Mouse (Mus musculus) adrenal gland, adult (tissue): ENCODE measurements around the gene Serac1.
"Not testable (repeated sequence)": the region's sequence is repeated elsewhere in the genome, so short reads cannot be mapped to it uniquely, and the experiment has no call there.

Experiments used
- DNase-seq, 2 experiments: peaks; one replicate each; pipeline ENCODE4 v3.0.0; 2022 to 2023; ENCODE audit warnings: low spot score in 1 of 2; ENCODE audit not compliant: inconsistent age in 2 of 2

The Serac1 gene

DNA sequence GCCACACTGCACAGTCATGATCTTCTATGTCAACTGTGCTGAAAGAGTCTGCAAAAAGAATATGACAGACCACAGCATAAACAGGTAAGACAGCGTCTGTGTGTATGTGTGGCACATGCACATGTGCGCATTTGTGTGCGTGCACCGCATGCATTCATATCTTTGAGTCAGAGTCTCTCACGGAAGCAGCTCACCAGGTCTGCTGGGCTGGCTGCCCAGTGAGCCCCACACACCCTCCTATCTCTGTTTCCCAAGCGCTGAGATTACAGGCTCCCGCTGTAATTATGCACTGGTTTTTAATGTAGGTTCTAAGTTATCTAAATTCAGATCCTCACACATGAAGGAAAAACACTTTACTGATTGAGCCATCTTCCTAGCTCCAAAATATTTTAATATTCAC is 11.9 kb downstream of the Serac1 start:
- DNase-seq, result no peak

DNA sequence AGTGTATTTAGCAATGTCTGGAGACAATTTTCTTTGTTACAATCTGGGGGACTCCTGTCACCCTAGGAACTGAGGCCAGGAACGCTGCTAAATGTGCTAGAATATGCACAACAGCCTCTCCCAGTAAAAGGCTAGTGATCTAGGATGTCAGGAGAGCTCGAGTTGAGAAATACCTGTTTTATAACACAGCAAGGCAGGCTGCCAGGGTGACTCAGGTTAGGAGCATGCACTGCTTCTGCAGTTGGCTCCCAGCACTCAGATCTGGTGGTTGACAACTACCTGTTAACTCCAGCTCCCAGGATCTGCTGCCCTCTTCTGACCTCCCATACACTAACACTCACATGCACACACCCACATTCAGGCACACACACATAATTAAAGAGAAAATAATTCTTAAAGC is 13.5 kb downstream of the Serac1 start:
- DNase-seq, result peak; percentile 52 to 86

DNA sequence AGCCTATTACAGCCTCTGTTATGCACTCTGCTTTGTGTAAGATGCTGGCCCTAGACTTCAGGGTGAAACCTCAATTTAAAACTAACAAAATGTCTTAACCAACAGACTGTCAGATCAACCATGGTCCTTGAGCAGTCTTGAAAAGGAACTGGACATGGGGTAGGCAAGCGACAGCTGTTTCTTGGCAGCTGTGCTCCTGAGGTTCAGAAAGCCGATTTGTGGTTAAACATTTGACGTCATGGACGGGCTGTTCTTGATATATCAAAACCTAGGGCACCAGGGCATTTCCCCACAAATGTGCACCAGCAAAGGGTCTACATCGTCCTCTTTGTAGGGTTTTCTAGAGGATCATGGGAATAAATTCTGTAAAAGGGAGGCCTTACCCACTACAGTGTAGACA is 16.0 kb downstream of the Serac1 start:
- DNase-seq, result no peak

DNA sequence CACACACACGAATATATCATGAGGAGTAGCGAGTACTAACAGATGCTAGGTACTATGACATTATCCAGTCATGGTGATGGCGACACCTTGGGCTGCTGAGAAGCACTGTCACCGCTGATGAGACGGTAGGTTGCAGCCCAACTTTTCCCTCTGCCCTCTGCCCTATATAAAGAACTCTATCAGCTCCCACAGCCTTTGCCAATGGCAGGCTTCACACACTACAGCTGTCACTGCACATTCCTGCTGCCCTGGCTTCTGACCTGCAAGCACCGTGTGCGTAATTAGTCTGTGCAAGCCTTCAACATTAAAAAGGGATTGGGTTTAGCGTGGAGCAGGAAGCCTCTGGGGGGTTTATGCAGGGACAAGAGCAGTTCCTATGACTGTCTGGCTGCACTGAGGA is 16.7 kb downstream of the Serac1 start:
- DNase-seq, result no peak

DNA sequence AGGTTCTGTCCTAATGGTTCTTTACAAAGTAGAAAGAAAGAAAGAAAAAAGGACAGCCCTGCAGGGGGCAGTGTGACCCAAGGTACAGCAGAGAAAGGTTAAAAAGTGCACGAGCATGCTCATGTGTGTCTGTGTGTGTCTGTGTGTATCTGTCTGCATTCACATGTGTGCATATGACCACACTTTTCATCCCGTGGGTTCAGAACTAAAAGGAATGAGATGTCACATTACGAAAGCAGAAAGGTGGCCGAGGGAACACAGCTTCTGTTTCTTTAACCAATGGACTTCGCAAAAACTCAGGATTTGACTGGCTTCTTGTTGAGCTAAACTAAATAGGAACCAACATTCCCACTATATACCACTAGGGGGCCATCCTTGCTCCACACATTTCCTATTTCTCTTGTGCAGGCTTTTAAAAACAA is 24.6 kb downstream of the Serac1 start:
- peak; percentile 46 to 91 for DNase-seq

DNA sequence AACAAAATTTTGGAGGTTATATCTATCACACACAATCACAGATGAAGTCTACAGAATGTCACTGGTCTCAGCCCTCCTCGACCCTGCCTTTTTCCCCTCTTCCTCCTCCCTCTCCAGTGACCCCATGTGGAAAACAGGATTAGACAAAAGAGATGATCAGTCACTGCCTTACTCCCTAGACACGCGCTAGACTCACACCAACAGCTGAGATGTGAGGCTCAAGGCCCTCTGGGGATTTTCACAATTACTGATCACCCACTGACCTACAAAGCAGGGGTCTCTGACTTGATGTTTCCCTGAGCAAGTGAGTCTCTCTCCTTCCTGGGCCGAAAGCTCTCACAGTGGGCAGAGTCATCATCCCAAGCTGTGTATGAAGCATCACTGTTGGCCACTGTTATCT is 26.7 kb downstream of the Serac1 start:
- no peak for DNase-seq

DNA sequence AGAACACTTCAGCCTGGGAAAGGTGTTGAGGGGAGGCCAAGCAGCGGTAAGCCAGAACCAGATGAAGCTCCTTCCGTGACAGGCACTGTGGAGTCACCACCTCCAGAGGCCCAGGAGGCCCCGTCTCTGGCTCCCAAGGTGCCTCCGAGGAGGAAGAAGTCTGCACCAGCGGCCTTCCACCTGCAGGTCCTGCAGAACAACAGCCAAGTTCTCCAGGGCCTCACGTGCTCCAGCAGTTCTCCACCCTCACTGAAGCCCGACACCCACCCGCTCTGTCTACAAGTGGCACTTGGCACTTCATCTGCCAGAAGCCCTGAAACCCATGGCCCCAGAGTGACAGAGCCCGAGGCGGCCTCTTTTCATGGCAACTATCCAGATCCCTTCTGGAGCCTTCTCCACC is 42.0 kb downstream of the Serac1 start:
- no peak for DNase-seq

DNA sequence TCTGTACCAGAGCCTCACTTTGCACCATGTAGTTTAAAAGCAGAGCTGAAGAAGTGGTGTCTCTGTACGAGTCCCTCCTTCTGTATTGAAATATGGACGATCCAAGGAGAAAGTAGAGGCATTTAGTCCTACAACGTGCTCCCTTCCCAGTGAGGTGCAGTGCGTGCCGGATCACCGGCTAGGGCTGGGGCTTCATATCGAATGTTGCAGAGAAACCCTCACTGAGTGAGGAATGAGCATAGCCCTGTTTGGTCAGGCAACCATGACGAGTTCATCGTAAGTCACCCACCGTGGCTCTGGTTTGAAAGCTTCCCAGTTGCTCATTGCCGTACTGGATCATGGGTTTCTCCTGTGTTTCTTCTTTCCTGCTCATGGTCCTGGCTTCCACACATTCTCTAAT is 42.7 kb downstream of the Serac1 start:
- DNase-seq, result no peak

DNA sequence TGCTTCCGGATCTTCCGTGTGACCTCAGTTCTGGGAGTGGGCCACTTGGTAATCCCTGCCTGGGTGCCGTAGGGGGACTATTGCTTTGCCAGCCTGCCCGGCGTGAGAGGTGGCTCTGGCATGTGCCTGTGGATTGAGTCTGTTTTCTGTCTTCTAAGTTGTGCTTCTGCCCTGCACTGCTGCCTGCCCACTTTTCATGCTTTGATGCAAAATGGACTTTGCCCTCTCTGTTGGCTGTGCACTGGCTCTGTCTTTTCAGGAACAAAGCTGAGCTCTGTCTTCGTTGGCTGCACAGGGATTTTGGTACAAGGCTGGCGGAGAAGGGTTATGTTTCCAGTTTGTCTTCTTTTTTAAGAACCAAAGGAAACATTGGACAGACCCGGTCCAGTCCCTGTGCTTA is 43.1 kb downstream of the Serac1 start:
- no peak for DNase-seq

DNA sequence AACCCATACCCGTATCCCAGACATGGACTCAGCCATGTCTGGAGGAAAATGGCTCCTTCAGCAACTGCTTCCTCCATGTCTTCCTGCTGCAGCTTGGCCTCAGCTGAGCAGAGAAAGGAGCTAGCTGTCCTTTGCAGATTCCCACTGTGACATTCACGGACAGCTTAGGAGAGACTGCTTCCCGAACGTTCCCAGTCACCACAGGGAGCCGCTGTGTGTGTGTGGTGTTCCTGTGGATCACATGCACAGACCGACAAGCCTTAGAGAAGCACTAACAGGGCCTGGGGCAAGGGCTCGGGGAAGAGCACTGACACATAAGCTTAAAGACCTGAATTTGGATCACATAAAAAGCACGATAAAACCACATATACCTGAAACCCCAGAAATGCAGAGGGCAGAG is 43.9 kb downstream of the Serac1 start:
- no peak for DNase-seq

DNA sequence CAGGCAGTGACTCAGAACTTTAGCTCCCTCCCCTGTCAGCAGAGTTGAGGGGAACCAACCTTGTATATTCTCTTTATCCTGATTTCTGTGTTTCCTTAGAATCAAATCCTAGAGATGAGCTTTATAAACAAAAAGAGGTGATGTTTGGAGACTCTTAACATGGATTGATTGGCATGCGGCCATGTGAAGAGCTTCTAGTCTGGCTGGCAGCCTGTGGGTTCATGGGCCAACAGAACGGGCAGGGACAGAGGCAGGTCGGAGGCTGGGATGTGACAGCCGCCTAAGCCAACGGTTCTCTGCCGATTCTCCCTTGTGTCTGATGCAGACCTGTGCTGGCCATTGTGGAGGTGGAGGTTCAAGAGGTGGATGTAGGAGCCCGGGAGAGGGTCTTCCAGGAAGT is 53.7 kb downstream of the Serac1 start:
- DNase-seq, result no peak

DNA sequence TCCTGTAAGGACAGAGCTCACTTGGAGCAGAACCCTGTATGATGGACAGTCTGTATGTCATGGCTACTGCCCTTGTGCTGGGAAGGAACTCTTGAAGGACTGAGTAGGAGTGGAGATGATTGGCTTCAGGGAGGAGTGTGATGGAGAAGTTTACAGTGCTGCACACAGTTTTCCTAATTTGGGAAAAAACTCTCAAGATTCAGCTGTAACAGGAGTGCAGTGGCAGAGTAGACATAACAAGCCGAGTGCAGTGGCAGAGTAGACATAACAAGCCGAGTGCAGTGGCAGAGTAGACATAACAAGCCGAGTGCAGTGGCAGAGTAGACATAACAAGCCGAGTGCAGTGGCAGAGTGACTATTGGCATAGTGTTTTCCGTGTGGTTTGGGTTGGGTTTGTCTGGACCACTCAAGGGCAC is 58.2 kb downstream of the Serac1 start:
- DNase-seq, result not testable (repeated sequence)

DNA sequence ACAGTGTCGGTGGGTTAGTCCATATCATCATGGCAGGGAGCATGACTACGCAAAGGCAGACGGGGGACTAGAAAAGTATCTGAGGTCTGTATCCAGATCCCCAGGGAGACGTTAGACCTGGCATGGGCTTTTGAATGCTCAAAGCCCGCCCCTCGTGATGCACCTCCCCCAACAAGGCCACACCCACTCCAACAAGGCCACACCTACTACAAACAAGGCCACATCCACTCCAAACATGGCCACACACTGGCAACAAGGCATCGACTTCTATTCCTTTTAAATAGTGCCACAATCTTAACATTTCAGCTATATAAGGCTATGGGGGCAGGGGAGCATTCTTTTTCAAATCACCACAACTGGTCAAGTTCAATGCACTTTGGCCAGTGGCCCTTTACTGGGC is 58.9 kb downstream of the Serac1 start:
- DNase-seq, result peak in 1 of 2 experiments; percentile 50

DNA sequence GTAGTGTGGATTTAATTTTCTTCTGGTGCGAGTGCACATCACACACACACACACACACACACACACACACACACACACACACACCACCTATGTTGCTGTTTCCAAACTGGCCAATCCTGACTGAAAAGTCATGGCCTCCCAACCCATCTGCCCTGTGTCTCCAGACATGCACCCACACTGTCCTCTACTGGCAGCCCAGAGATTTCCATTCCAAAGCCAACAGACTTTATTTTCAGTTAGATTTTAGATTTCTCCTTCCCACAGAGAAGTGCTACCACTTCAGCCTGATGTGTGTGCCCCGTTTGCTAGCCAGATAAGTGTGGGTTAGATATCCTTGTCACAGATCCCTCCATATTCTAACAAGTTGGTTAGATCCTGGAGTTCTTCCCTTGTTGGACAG is 59.8 kb downstream of the Serac1 start:
- peak; percentile 63 to 85 for DNase-seq

DNA sequence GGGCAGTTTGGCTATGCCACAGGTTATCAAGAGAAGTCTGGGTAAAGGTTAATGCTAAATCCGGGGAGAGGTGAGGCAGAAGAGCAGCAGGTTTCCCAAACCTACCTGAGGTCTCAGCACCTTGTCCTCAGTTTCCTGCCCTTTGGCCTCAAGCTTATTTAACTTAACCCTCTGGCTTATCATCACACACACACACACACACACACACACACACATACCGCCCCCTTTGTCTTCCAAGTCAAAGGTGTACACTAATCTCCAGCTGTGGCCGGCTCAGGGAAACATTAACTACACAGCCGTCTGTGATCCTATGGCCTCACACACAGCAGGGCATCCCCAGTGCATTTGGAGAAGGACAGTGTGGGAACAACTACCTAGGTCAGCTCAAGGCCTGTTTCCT is 61.2 kb downstream of the Serac1 start:
- DNase-seq, result no peak

DNA sequence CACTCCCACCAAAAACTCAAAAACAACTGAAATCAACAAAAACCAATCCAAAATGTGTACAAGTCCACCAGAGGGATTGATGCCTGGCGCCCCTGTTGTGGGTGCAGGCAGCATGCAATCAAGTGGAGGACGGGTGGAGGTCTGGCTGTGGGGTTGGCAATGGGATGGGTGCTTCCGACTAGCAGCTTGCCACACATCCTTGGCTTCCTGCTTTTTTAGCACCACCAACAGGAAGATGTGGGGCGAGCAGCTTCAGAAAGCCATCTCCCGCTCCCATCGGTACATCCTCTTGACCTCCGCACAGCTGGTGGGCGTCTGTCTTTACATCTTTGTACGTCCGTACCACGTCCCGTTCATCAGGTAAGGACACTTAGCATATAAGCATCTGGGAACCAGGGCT is 62.3 kb downstream of the Serac1 start:
- no peak for DNase-seq

DNA sequence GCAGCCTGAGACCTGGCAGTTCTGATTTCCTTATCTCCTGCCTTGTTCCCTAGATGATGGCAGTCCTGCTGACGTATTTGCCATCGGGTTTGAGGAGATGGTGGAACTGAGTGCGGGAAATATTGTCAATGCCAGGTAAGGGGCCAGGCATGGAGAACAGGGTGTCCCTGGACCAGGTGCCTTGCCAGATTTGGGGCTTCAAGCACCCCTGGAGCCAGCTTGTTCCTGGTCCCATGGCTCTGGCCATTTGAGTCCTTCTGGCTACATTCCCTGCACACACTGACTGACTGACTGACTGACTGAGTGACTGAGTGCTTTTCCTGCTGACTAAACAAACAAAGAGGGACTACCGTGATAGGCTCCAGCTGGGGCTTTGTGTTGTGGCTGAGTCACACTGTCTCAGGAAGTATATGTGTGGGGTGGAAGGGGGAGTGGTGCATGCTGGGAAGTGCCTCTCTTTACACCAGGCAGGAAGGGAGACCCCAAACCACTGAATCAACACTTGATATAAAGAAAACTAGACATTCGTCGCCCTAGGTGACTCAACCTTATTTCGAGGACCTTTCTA is 63.2 kb downstream of the Serac1 start:
- peak in 1 of 2 experiments; percentile 53 for DNase-seq

DNA sequence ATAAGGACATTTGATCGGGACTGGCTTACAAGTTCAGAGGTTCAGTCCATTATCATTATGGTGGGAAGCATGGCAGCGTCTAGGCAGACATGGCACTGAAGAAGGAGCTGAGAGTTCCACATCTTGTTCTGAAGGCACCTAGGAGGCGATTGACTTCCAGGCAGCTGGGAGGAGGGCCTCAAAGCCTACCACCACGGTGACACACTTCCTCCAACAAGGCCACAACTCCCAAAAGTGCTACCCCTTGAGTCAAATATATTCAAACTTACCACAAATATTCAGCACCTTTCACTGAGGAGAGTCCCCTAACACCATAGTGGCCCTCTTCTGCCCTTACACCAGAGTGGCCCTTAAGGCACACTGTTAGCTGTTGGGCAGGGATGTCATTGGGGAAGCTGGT is 64.6 kb downstream of the Serac1 start:
- DNase-seq, result no peak

DNA sequence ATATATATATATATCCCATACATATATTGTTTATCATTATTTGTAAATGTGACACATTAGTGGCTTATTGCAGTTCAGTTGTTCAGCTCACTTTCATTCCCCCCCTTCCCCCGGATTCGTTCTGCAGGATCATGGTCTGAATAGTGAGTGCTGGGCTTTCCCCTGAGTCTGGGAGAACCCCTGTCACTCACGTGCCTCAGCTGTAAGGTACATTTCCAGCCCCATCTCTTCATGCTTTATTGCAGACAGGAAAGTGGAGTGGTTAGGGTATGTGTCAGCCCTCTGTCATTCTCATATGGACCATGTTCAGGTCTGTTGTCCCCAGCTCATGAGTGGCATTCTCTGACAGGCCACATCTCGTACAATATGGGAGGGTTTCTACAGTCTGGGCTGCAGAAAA is 66.5 kb downstream of the Serac1 start:
- no peak for DNase-seq

DNA sequence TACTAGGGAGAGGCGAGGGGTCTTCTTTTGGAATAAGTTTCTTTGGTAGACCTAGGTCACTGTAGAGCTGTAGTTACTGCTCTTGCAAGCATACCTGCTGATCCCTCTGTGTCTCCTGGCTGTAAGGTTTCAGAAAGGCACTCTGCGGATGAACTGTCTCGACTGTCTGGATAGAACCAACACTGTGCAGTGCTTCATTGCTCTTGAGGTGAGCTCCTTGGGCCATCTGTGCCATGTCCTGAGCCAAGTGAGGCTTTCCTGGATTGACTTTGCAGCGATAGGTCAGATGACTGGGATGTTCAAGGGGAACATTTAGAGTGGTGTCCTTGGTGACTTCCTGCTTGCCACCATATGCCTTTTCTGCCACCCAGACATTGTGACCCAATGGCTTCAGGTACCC is 69.9 kb downstream of the Serac1 start:
- DNase-seq, result no peak

DNA sequence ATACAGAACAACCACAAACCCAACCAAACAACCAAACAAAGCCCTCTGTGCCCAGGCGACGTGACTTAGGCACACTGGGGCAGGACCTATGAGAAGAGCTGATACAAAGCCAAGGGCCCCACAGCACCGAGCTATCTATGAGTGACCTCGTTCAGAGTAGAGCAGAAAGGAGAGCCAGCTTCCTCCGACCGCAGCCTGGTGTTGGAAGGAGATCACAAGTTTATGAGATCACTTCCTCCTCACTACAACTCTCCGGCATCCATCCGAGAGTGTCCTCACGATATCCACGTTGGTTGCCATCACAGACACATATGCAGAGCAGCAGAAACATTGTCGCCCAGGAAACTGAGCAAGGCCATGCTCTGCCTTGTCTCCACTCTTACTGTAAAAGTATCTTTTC is 71.0 kb downstream of the Serac1 start:
- DNase-seq, result peak in 1 of 2 experiments; percentile 23

DNA sequence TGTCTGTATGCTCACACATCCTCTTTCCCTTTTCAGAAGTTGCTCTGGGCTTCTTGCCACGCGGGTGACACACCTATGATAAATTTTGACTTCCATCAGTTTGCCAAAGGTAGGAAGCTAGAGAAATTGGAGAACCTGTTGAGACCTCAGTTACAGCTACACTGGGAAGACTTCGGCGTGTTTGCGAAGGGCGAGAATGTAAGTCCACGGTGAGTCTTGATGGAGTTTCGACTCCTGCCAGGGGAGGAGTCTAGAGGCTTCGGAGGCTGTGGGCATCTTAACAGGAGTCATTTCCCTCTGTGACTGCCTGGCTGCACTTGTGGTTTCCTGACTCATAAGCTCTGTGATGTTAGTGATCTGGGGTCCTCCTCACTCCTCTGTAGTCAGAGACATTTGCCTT is 71.6 kb downstream of the Serac1 start:
- peak; percentile 38 to 68 for DNase-seq

DNA sequence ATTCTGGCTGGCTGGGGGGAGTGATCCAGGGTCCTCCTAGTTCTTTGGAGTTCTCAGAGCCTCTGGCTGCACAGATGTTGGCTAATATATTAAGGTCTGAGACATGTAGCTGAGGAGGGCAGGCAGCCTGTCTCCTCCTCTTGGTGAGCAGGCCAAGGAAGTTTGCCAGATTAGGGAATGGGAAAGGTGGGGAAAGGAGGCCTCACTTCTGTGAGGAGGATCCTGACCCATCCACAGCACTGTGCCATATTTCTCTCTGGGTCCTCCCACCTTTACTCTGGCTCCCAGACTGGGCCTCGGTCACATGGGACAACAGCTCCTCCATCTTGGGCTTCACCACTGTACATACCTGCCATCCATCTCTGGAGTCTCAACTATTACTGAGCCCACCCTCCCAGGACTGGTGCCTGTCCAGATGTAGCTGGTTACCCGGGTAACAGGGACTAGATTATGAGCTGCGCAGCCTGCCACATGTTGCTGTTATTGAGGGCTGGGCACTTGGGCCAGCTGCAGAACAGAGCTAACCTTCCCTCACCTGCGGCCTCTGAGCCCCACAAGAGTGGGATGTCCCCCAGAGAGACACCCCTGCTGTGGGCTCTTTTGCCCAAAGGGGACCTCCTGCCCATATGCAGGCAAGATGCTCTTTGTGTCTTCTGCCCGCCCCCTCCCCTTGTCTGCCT is 72.3 kb downstream of the Serac1 start:
- peak in 1 of 2 experiments; percentile 16 for DNase-seq
